8 mouse cellular contexts compared by ENCODE assay signal in the genomic region with DNA sequence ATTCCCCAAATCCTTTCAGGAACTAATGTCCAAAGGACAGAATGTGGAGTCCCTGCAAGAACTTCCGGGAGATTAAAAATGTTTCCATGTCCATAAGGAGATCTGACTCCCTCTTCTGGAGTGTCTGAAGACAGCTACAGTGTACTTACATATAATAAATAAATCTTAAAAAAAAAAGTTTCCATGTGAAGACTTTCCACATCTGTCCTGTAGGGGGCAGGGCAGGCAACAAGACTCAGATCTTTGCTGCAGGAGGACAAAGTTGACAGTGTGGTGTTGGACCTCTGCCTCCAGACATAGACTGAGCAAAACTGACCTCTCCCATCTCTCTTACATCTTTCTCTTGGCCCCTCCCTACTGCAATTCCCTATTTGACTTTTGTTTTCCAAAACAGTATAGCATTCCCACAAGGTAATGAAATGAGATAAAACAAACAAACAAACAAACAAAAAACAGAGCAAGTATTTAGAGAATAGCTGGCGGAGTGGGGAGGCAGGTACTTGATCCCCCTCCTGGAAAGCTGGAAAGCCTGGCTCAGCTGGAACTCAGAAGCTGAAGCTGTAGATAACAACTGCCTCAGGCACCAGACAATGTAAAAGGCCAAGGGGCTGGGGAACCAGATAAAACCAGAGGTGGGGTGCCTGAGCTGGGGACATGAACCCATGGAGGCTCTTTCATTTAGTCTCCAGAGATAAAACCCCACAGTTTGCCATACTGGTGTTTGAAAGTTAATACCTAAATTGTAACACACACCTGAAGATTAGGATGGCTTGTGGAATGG.
DNase-seq lines count a peak whose midpoint lies in the region; ATAC-seq lines count a peak whose summit lies in the region.

No protein-coding gene starts in this region.

- 81% methylated on average over 2 of the region's 2 CpGs for WGBS in forebrain, embryonic 13.5 days
- 73% methylated on average over 2 of the region's 2 CpGs for WGBS in forebrain, embryonic 16.5 days

- H3K27me3 ChIP-seq in forebrain, embryonic 13.5 days = no peaks in the 10 kb centered on the region
- H3K27me3 ChIP-seq in forebrain, embryonic 16.5 days (replicated peaks; ENCODE audit: control insufficient read depth, insufficient read depth, low read length) = no peaks in the 10 kb centered on the region

- no peaks in the 10 kb centered on the region for H3K4me1 ChIP-seq in forebrain, embryonic 13.5 days
- H3K4me1 ChIP-seq in forebrain, embryonic 16.5 days (replicated peaks; ENCODE audit: control insufficient read depth, insufficient read depth, low read length) = no peaks in the 10 kb centered on the region

- no peak overlapping the region for H3K4me2 ChIP-seq in forebrain, embryonic 13.5 days
- no peak overlapping the region for H3K4me2 ChIP-seq in forebrain, embryonic 16.5 days (ENCODE audit: low read length)

- H3K4me3 ChIP-seq in forebrain, embryonic 13.5 days = no peak overlapping the region
- H3K4me3 ChIP-seq in forebrain, embryonic 16.5 days (replicated peaks; ENCODE audit: low read length) = no peak overlapping the region

- peak; percentile 41; the same call in 1 of the 2 replicates for ATAC-seq in forebrain, embryonic 13.5 days
- no peak for ATAC-seq in forebrain, embryonic 16.5 days
- peak; percentile 66 for ATAC-seq in granulocyte monocyte progenitor cell, adult 5-6 weeks (replicated peaks; ENCODE audit: poor library complexity, severe bottlenecking)
- ATAC-seq in megakaryocyte progenitor cell, adult 5-6 weeks (replicated peaks; ENCODE audit: poor library complexity) = peak; percentile 74

- H3K36me3 ChIP-seq in forebrain, embryonic 13.5 days (ENCODE audit: poor library complexity, severe bottlenecking) = peaks cover 96% of the 10 kb centered on the region
- H3K36me3 ChIP-seq in forebrain, embryonic 16.5 days (ENCODE audit: control insufficient read depth, insufficient read depth) = peaks cover 26% of the 10 kb centered on the region

- H3K9ac ChIP-seq in forebrain, embryonic 13.5 days = no peak overlapping the region
- H3K9ac ChIP-seq in forebrain, embryonic 16.5 days (replicated peaks; ENCODE audit: low read depth, low read length) = no peak overlapping the region

- DNase-seq in right cerebral cortex, postnatal 4 days = peak; percentile 30
- DNase-seq in right cerebral cortex, adult 18-20 months = no peak
- DNase-seq in ovary, postnatal 14 days (ENCODE audit: low spot score) = no peak
- DNase-seq in urinary bladder, postnatal 10 days (ENCODE audit: low spot score) = no peak

- H3K27ac ChIP-seq in forebrain, embryonic 13.5 days = no peak overlapping the region
- H3K27ac ChIP-seq in forebrain, embryonic 16.5 days (ENCODE audit: low read length) = no peak overlapping the region

- no peaks in the 10 kb centered on the region for H3K9me3 ChIP-seq in forebrain, embryonic 13.5 days (replicated peaks)
- no peaks in the 10 kb centered on the region for H3K9me3 ChIP-seq in forebrain, embryonic 16.5 days (ENCODE audit: control insufficient read depth, low read length)
